Mouse (Mus musculus) heart, postnatal 0 days (tissue): ENCODE measurements at regions not wholly inside any gene's neighbourhood (a gene's known extent, or its start where the extent isn't known, plus 50 kb on each side); places are given as distances from the start of the nearest gene placed in this dataset.
"Not testable (repeated sequence)": the region's sequence is repeated elsewhere in the genome, so short reads cannot be mapped to it uniquely, and the experiment has no call there.

Source experiments
- ATAC-seq: fragments of 200-750 bp; cut with Nextera tagmentation; 2 replicates; pipeline ENCODE4 v1.8.0; 2017; ENCODE audit warnings: low read depth, moderate number of reproducible peaks, moderate library complexity; ENCODE audit not compliant: insufficient read depth
- DNase-seq: peaks from one replicate; pipeline ENCODE4 v3.0.0-alpha.2; 2016; ENCODE audit warnings: low spot score
- H3K27ac ChIP-seq: fragments of 300-500 bp; sonication (generic); 2 replicates; pipeline ENCODE4 v1.5.1; 2014; ENCODE audit warnings: low read depth, mild to moderate bottlenecking
- H3K27me3 ChIP-seq: fragments of 300-500 bp; sonication (generic); 2 replicates; pipeline ENCODE4 v1.6.1; 2014; ENCODE audit warnings: low read length, mixed read lengths; ENCODE audit not compliant: control insufficient read depth, insufficient read depth
- H3K36me3 ChIP-seq: fragments of 300-500 bp; sonication (generic); replicated peaks from 2 replicates; pipeline ENCODE4 v1.6.1; 2014; ENCODE audit warnings: low read length, mixed read lengths; ENCODE audit not compliant: control insufficient read depth, insufficient read depth
- H3K4me1 ChIP-seq: fragments of 300-500 bp; sonication (generic); 2 replicates; pipeline ENCODE4 v1.6.1; 2014; ENCODE audit warnings: antibody characterized with exemption; ENCODE audit not compliant: control insufficient read depth, insufficient read depth
- H3K4me2 ChIP-seq: fragments of 300-500 bp; sonication (generic); 2 replicates; pipeline ENCODE4 v1.6.1; 2014; ENCODE audit warnings: low read depth, mild to moderate bottlenecking, low read length, moderate library complexity
- H3K4me3 ChIP-seq: fragments of 300-500 bp; sonication (generic); 2 replicates; pipeline ENCODE4 v1.5.1; 2014; ENCODE audit warnings: low read depth, low read length
- H3K9ac ChIP-seq: fragments of 300-500 bp; sonication (generic); replicated peaks from 2 replicates; pipeline ENCODE4 v1.6.1; 2014; ENCODE audit warnings: low read depth, low read length, mixed read lengths
- H3K9me3 ChIP-seq: fragments of 300-500 bp; sonication (generic); replicated peaks from 2 replicates; pipeline ENCODE4 v1.6.1; 2016; ENCODE audit warnings: low read length; ENCODE audit not compliant: control insufficient read depth
- CTCF ChIP-seq: IDR thresholded peaks from 2 replicates; pipeline ENCODE4 v1.5.1; 2016; ENCODE audit warnings: antibody characterized with exemption, control low read depth, low read depth
- EP300 ChIP-seq: IDR thresholded peaks from 2 replicates; pipeline ENCODE4 v1.6.1; 2016; ENCODE audit warnings: antibody characterized with exemption, low read depth
- WGBS: fragments of 180-500 bp; shearing (Covaris S2); extraction: QIAGEN DNeasy Blood & Tissue Kit; methylation state at CpG from one replicate; pipeline ENCODE4 v1.1.7; 2014; 5-methylcytosine and 5-hydroxymethylcytosine counted together

GRCm38 (mm10) chr10:117451396-117452185 lies 71.8 kb upstream of the Cpsf6 start:
- no peaks in the 10 kb centered on the region for H3K9me3 ChIP-seq
- H3K9ac ChIP-seq = no peak overlapping the region
- TF ChIP-seq EP300 = no peak
- no peak for TF ChIP-seq CTCF
- 85% methylated on average over 9 of the region's 9 CpGs for WGBS
- no peaks in the 10 kb centered on the region for H3K36me3 ChIP-seq
- ATAC-seq (no peak), DNase-seq (no peak)
- no peak overlapping the region for H3K4me3 ChIP-seq
- H3K4me1 ChIP-seq = no peaks in the 10 kb centered on the region
- H3K27ac ChIP-seq = peak overlapping the region; percentile 50
- no peaks in the 10 kb centered on the region for H3K27me3 ChIP-seq
- no peak overlapping the region for H3K4me2 ChIP-seq

DNA sequence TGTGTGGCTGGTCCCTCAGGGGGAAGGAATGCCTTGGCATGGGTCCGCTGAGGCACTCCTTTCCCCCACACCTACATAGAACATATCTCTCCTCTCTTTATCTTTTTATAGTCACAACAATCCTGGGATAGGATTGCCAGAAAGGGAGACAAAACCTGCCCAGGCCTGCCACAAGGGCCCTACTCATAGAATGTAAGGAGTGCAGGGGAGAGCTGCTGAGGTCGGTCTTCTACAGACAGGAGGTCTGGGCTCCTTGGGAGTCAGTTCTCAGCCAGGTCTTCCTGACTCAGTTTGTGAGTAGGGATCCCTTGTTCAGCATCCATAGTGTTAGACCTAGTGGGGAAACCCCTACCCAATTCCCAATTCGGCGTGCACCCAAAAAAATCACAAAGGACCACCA lies 70.8 kb upstream of the Cpsf6 start:
- H3K4me2 ChIP-seq = no peak overlapping the region
- H3K9ac ChIP-seq = no peak overlapping the region
- H3K9me3 ChIP-seq = no peaks in the 10 kb centered on the region
- ATAC-seq (no peak), DNase-seq (no peak)
- H3K27me3 ChIP-seq = no peaks in the 10 kb centered on the region
- H3K36me3 ChIP-seq = no peaks in the 10 kb centered on the region
- H3K4me3 ChIP-seq = no peak overlapping the region
- 93% methylated on average over 4 of the region's 4 CpGs for WGBS
- TF ChIP-seq CTCF (no peak), EP300 (no peak)
- no peak overlapping the region for H3K27ac ChIP-seq
- no peaks in the 10 kb centered on the region for H3K4me1 ChIP-seq

GRCm38 (mm10) chr10:117450240-117450569 lies 70.4 kb upstream of the Cpsf6 start:
- Histone ChIP-seq H3K9ac (no peak overlapping the region), H3K36me3 (no peaks in the 10 kb centered on the region), H3K9me3 (no peaks in the 10 kb centered on the region), H3K27ac (no peak overlapping the region), H3K4me1 (no peaks in the 10 kb centered on the region), H3K27me3 (no peaks in the 10 kb centered on the region), H3K4me2 (no peak overlapping the region), H3K4me3 (no peak overlapping the region)
- 100% methylated on average over 1 of the region's 1 CpGs for WGBS
- no peak for ATAC-seq
- DNase-seq = no peak
- TF ChIP-seq EP300 (no peak), CTCF (no peak)

- H3K36me3 ChIP-seq = no peaks in the 10 kb centered on the region
- no peaks in the 10 kb centered on the region for H3K27me3 ChIP-seq
- TF ChIP-seq EP300 = no peak
- TF ChIP-seq CTCF = no peak
- no peak overlapping the region for H3K27ac ChIP-seq
- no peaks in the 10 kb centered on the region for H3K4me1 ChIP-seq
- ATAC-seq (no peak), DNase-seq (no peak)
- H3K4me2 ChIP-seq = no peak overlapping the region
- no peak overlapping the region for H3K9ac ChIP-seq
- no peaks in the 10 kb centered on the region for H3K9me3 ChIP-seq
- WGBS = 68% methylated on average over 3 of the region's 3 CpGs
- no peak overlapping the region for H3K4me3 ChIP-seq
These were observed 69.8 kb upstream of the Cpsf6 start for GRCm38 (mm10) chr10:117449416-117450239.

GRCm38 (mm10) chr10:117448783-117449182 lies 69.0 kb upstream of the Cpsf6 start:
- 90% methylated on average over 3 of the region's 3 CpGs for WGBS
- DNase-seq, H3K4me3 ChIP-seq, H3K4me2 ChIP-seq, H3K27ac ChIP-seq, H3K36me3 ChIP-seq, H3K9me3 ChIP-seq, H3K4me1 ChIP-seq, ATAC-seq, H3K9ac ChIP-seq, H3K27me3 ChIP-seq: not testable (repeated sequence)
